Mouse (Mus musculus): ENCODE data around the gene Cald1. TPM values are rescaled to one million over a fixed set of nuclear protein-coding genes. Genes with fewer than 3 reads are reported as not detected.

Gene Cald1
- polyA plus RNA-seq, 1 experiment from 2014 or later, result 336 TPM

DNA sequence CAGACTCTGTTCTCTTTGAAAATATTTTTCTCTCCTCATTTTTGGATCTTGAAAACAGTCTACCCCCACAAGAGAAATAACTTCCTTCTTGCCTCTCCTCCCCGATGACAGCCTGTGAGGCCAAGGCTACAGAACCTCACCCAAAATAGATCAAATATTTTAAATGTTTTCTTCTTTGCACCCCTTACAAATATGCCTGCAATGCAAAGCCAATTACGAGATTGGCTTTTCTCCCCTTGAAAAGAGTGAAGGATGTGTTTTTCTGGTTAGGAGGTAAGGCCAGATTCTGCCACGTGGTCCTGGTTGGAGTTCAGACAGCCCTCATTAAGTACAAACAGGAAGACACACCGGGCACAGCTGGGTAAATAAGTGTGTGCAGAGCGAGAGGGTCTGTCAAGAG is 14.9 kb upstream of the Cald1 start:
- no peaks in the 10 kb centered on the region for H3K27me3 ChIP-seq (replicated peaks; ENCODE audit: control insufficient read depth, insufficient read depth, low read length)
- ATAC-seq, result no peak
- WGBS, result 45% methylated on average over 5 of the region's 5 CpGs
- H3K4me1 ChIP-seq (ENCODE audit: control insufficient read depth, insufficient read depth, low read length), result no peaks in the 10 kb centered on the region
- H3K9ac ChIP-seq (ENCODE audit: low read depth, low read length), result no peak overlapping the region
- H3K27ac ChIP-seq (ENCODE audit: low read length), result no peak overlapping the region
- H3K9me3 ChIP-seq (ENCODE audit: control insufficient read depth, low read length), result no peaks in the 10 kb centered on the region
- no peak overlapping the region for H3K4me3 ChIP-seq (ENCODE audit: low read length)
- H3K4me2 ChIP-seq (ENCODE audit: low read depth, low read length), result no peak overlapping the region
- H3K36me3 ChIP-seq (ENCODE audit: control insufficient read depth, insufficient read depth, low read length), result no peaks in the 10 kb centered on the region

DNA sequence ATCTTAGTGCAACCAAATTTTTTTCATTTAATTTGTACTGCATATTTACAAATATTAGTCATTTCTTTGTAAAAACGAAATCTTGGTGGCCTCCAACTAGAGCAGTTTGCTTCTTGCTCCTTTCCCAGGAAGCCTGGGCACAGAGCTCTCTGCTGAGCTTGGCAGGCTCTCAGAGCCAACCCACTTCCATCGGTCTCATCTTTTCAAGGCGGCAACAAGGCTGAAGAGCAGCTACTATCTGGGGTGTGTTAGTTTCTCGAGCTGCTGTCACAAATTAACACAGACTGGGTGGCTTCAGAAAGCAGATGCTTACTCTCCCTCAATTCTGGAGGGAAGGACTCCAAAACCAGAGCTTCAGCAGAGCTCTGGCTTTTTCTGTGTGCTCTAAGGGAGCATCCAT is 10.2 kb upstream of the Cald1 start:
- Histone ChIP-seq H3K4me2 (ENCODE audit: low read depth, low read length) (no peak overlapping the region), H3K9ac (ENCODE audit: low read depth, low read length) (no peak overlapping the region), H3K4me1 (ENCODE audit: control insufficient read depth, insufficient read depth, low read length) (no peaks in the 10 kb centered on the region), H3K27ac (ENCODE audit: low read length) (no peak overlapping the region), H3K27me3 (replicated peaks; ENCODE audit: control insufficient read depth, insufficient read depth, low read length) (no peaks in the 10 kb centered on the region), H3K9me3 (ENCODE audit: control insufficient read depth, low read length) (no peaks in the 10 kb centered on the region), H3K4me3 (ENCODE audit: low read length) (no peak overlapping the region), H3K36me3 (ENCODE audit: control insufficient read depth, insufficient read depth, low read length) (no peaks in the 10 kb centered on the region)
- no peak for ATAC-seq
- WGBS, result 65% methylated on average over 4 of the region's 4 CpGs

DNA sequence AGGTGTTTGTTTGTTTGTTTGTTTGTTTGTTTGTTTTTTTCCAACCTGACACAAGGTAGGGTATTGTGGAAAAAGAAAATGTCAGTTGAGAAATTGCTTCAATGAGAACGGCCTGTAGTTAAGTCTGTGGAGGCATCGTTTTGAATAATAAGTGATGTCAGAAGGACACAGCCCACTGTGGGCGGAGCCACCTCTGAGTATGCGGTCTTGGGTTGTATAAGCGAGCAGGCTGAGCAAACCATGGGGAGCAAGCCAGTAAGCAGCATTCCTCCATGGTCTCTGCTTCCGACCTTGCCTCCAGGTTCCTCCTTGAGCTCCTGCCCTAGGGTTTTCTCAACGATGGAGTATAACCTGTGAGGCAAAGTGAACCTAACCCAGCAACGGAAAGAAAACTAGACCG is 7.6 kb upstream of the Cald1 start:
- Histone ChIP-seq H3K27ac (ENCODE audit: low read length) (no peak overlapping the region), H3K4me3 (ENCODE audit: low read length) (no peak overlapping the region), H3K4me1 (ENCODE audit: control insufficient read depth, insufficient read depth, low read length) (no peaks in the 10 kb centered on the region), H3K9me3 (ENCODE audit: control insufficient read depth, low read length) (no peaks in the 10 kb centered on the region), H3K27me3 (replicated peaks; ENCODE audit: control insufficient read depth, insufficient read depth, low read length) (no peaks in the 10 kb centered on the region), H3K9ac (ENCODE audit: low read depth, low read length) (no peak overlapping the region), H3K4me2 (ENCODE audit: low read depth, low read length) (no peak overlapping the region), H3K36me3 (ENCODE audit: control insufficient read depth, insufficient read depth, low read length) (no peaks in the 10 kb centered on the region)
- 93% methylated on average over 9 of the region's 9 CpGs for WGBS
- no peak for ATAC-seq

- H3K36me3 ChIP-seq (ENCODE audit: control insufficient read depth, insufficient read depth, low read length), result no peaks in the 10 kb centered on the region
- H3K4me2 ChIP-seq (ENCODE audit: low read depth, low read length), result no peak overlapping the region
- H3K4me1 ChIP-seq (ENCODE audit: control insufficient read depth, insufficient read depth, low read length), result peaks cover 3% of the 10 kb centered on the region; the same call in 1 of the 2 replicates
- no peak for ATAC-seq
- H3K4me3 ChIP-seq (ENCODE audit: low read length), result no peak overlapping the region
- H3K27me3 ChIP-seq (replicated peaks; ENCODE audit: control insufficient read depth, insufficient read depth, low read length), result no peaks in the 10 kb centered on the region
- WGBS, result 98% methylated on average over 1 of the region's 1 CpGs
- H3K9me3 ChIP-seq (ENCODE audit: control insufficient read depth, low read length), result no peaks in the 10 kb centered on the region
- no peak overlapping the region for H3K27ac ChIP-seq (ENCODE audit: low read length)
- H3K9ac ChIP-seq (ENCODE audit: low read depth, low read length), result no peak overlapping the region
These were observed 4.9 kb upstream of the Cald1 start for GRCm38 (mm10) chr6:34593353-34593752.

DNA sequence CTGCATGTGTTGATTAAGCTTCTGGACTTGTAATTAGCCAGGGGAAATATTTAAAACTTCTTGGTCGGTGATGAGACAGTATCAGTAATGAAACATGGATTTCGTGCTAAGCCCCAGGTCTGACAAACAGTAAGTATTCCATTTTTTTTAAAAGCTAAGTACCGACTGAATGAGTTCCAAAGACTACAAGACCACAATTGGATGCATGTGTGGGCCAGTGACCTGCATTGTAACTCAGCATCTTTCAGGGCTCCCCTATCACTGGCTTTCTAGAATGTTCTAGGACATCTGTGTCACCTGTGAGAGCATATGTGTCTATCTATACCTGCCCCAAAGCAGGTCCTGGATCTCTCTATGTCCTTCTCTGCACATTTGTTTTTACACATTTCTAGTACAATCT is 984 bp upstream of the Cald1 start:
- H3K9ac ChIP-seq (ENCODE audit: low read depth, low read length), result no peak overlapping the region
- peaks cover 3% of the 10 kb centered on the region for H3K4me1 ChIP-seq (ENCODE audit: control insufficient read depth, insufficient read depth, low read length)
- no peak overlapping the region for H3K4me2 ChIP-seq (ENCODE audit: low read depth, low read length)
- H3K36me3 ChIP-seq (ENCODE audit: control insufficient read depth, insufficient read depth, low read length), result no peaks in the 10 kb centered on the region
- H3K27me3 ChIP-seq (replicated peaks; ENCODE audit: control insufficient read depth, insufficient read depth, low read length), result no peaks in the 10 kb centered on the region
- H3K9me3 ChIP-seq (ENCODE audit: control insufficient read depth, low read length), result no peaks in the 10 kb centered on the region
- H3K27ac ChIP-seq (ENCODE audit: low read length), result peak overlapping the region; percentile 73
- no peak for ATAC-seq
- 55% methylated on average over 3 of the region's 3 CpGs for WGBS
- no peak overlapping the region for H3K4me3 ChIP-seq (ENCODE audit: low read length)

- Histone ChIP-seq H3K9me3 (ENCODE audit: control insufficient read depth, low read length) (no peaks in the 10 kb centered on the region), H3K4me2 (ENCODE audit: low read depth, low read length) (peak overlapping the region; percentile 46), H3K36me3 (ENCODE audit: control insufficient read depth, insufficient read depth, low read length) (no peaks in the 10 kb centered on the region), H3K27ac (ENCODE audit: low read length) (peak overlapping the region; percentile 77), H3K4me1 (ENCODE audit: control insufficient read depth, insufficient read depth, low read length) (peaks cover 13% of the 10 kb centered on the region), H3K4me3 (ENCODE audit: low read length) (peak overlapping the region; percentile 53), H3K27me3 (replicated peaks; ENCODE audit: control insufficient read depth, insufficient read depth, low read length) (no peaks in the 10 kb centered on the region), H3K9ac (ENCODE audit: low read depth, low read length) (peak overlapping the region; percentile 69)
- 37% methylated on average over 9 of the region's 9 CpGs for WGBS
- no peak for ATAC-seq
These were observed 871 bp downstream of the Cald1 start for GRCm38 (mm10) chr6:34599171-34599570.

DNA sequence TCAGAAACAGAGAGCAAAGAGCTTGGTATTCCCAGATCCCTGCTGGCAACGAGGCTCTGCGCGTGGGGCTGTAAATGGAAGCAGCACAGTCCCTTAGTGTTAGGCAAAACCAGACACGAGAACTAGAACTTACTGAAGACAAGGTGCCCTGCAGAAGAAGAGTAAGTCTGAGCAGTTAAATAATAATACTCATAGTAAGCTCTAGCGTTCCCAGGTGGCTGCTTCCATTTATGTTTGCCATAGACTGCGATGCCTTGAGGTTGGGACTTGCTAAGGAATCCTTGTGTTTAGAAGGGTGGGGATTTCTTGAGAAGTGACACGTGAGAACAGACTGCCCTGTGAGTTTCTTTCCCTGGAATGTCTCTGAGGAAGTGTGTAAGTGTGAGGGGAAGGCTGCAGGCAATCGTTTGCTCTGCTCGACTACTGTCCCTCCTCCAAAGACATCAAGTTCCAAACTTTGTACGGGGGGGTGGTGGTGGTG is 1.4 kb downstream of the Cald1 start:
- Histone ChIP-seq H3K36me3 (ENCODE audit: control insufficient read depth, insufficient read depth, low read length) (no peaks in the 10 kb centered on the region), H3K4me3 (ENCODE audit: low read length) (peak overlapping the region; percentile 53), H3K4me2 (ENCODE audit: low read depth, low read length) (peak overlapping the region; percentile 46), H3K27ac (ENCODE audit: low read length) (peak overlapping the region; percentile 77), H3K9ac (ENCODE audit: low read depth, low read length) (peak overlapping the region; percentile 69), H3K9me3 (ENCODE audit: control insufficient read depth, low read length) (no peaks in the 10 kb centered on the region), H3K27me3 (replicated peaks; ENCODE audit: control insufficient read depth, insufficient read depth, low read length) (no peaks in the 10 kb centered on the region), H3K4me1 (ENCODE audit: control insufficient read depth, insufficient read depth, low read length) (peaks cover 13% of the 10 kb centered on the region)
- ATAC-seq, result no peak
- 29% methylated on average over 10 of the region's 10 CpGs for WGBS

GRCm38 (mm10) chr6:34600850-34601249 is 2.5 kb downstream of the Cald1 start:
- 58% methylated on average over 4 of the region's 4 CpGs for WGBS
- H3K9ac ChIP-seq (ENCODE audit: low read depth, low read length), result no peak overlapping the region
- H3K27ac ChIP-seq (ENCODE audit: low read length), result no peak overlapping the region

DNA sequence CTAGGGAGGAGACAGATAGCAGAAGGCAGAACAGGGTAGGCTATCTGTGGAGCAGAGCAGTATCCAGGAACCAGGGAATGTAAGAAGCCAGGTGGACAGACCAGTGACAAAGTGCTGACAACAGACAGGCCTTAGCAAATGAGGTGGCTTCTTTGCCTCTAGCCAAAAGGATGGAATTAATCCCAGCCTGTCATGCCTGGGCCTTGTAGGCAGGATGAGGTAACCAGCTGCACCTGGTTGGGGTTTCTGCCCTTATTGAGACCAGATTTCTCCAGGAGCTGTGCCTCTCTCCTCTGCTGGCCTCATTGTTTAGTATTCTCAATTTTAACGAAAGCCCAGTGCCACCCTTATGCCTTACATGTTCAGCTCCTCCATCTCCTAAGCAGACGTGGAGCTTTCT is 3.8 kb downstream of the Cald1 start:
- WGBS, result 59% methylated on average over 2 of the region's 2 CpGs
- Histone ChIP-seq H3K4me2 (ENCODE audit: low read depth, low read length) (peak overlapping the region; percentile 42; the same call in 1 of the 2 replicates), H3K4me3 (ENCODE audit: low read length) (0 out of 2 replicates have a peak overlapping the region, but pooled peaks have one; percentile 5), H3K36me3 (ENCODE audit: control insufficient read depth, insufficient read depth, low read length) (no peaks in the 10 kb centered on the region), H3K9me3 (ENCODE audit: control insufficient read depth, low read length) (no peaks in the 10 kb centered on the region), H3K9ac (ENCODE audit: low read depth, low read length) (no peak overlapping the region), H3K27ac (ENCODE audit: low read length) (0 out of 2 replicates have a peak overlapping the region, but pooled peaks have one; percentile 6), H3K4me1 (ENCODE audit: control insufficient read depth, insufficient read depth, low read length) (peaks cover 13% of the 10 kb centered on the region), H3K27me3 (replicated peaks; ENCODE audit: control insufficient read depth, insufficient read depth, low read length) (no peaks in the 10 kb centered on the region)
- no peak for ATAC-seq

More at GRCm38 (mm10) chr6:34600850-34601249, 2.5 kb downstream of the Cald1 start:
- no peaks in the 10 kb centered on the region for H3K36me3 ChIP-seq (ENCODE audit: control insufficient read depth, insufficient read depth, low read length)
- H3K9me3 ChIP-seq (ENCODE audit: control insufficient read depth, low read length), result no peaks in the 10 kb centered on the region
- H3K4me3 ChIP-seq (ENCODE audit: low read length), result peak overlapping the region; percentile 53
- ATAC-seq, result no peak
- H3K4me2 ChIP-seq (ENCODE audit: low read depth, low read length), result peak overlapping the region; percentile 46
- no peaks in the 10 kb centered on the region for H3K27me3 ChIP-seq (replicated peaks; ENCODE audit: control insufficient read depth, insufficient read depth, low read length)
- peaks cover 13% of the 10 kb centered on the region for H3K4me1 ChIP-seq (ENCODE audit: control insufficient read depth, insufficient read depth, low read length)

DNA sequence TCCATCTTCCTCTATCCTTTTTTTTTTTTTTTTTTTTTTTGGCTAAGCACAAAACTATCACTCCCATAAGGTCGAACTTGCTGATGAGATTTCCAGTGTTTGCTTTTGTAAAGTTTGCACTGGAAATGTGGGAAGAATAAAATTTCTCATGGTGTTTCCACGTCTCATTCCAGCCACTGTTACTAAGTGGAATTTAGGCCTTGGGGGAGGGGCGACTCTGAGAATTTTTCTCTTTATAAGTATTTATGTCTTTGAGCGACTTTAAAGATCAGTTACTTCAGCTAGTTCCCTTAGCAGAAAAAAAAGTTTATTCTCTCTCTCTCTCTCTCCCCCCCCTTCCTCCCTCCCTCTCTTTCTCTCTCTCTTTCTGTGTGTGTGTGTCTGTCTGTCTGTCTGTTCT is 8.1 kb downstream of the Cald1 start:
- WGBS, result 35% methylated on average over 4 of the region's 4 CpGs
- no peaks in the 10 kb centered on the region for H3K9me3 ChIP-seq (ENCODE audit: control insufficient read depth, low read length)
- H3K36me3 ChIP-seq (ENCODE audit: control insufficient read depth, insufficient read depth, low read length), result no peaks in the 10 kb centered on the region
- no peak overlapping the region for H3K4me2 ChIP-seq (ENCODE audit: low read depth, low read length)
- peak overlapping the region; percentile 75 for H3K27ac ChIP-seq (ENCODE audit: low read length)
- no peak overlapping the region for H3K9ac ChIP-seq (ENCODE audit: low read depth, low read length)
- no peak for ATAC-seq
- no peaks in the 10 kb centered on the region for H3K27me3 ChIP-seq (replicated peaks; ENCODE audit: control insufficient read depth, insufficient read depth, low read length)
- H3K4me3 ChIP-seq (ENCODE audit: low read length), result no peak overlapping the region
- peaks cover 40% of the 10 kb centered on the region for H3K4me1 ChIP-seq (ENCODE audit: control insufficient read depth, insufficient read depth, low read length)

Data from intestine, embryonic 16.5 days (tissue).